Mouse (Mus musculus) heart, postnatal 0 days (tissue): ENCODE results near the gene Clip2.

Experiments
- CTCF ChIP-seq: IDR thresholded peaks from 2 replicates; pipeline ENCODE4 v1.5.1; 2016; ENCODE audit warnings: antibody characterized with exemption, control low read depth, low read depth
- EP300 ChIP-seq: IDR thresholded peaks from 2 replicates; pipeline ENCODE4 v1.6.1; 2016; ENCODE audit warnings: antibody characterized with exemption, low read depth

DNA sequence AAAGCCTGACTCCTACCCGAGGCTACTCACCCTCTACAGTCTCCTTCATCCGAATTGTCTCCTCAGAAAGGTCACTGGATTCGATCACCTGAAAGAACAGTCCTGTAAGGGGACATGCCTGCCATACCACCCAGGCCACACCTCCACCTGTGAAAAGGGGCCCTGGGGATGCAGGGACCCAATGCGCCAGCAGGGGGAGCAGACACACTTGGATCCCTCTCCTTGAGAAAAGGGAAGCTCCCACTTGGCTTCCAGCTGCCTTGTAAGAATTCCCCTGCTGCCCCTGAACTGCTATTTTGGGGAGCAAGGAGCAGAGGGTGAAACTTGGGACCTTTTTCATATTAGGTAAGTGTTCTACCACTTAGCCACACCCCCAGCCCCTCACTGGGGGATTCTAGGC, 52.2 kb downstream of the Clip2 start:
- peak; percentile 56 for TF ChIP-seq CTCF
- no peak for TF ChIP-seq EP300
